Mouse (Mus musculus) liver, adult 2 months (tissue): Measurements from ENCODE around the gene Ifnlr1.

Experiments used
- CTCF ChIP-seq: fragments of 200-500 bp; IDR thresholded peaks from 2 replicates; pipeline ENCODE4 v1.5.1; 2011; ENCODE audit warnings: low read depth, low read length, control low read depth
- POLR2A ChIP-seq: fragments of 200-500 bp; IDR thresholded peaks from 2 replicates; pipeline ENCODE4 v1.6.1; 2011; ENCODE audit warnings: low read length, control low read depth; ENCODE audit not compliant: insufficient read depth; ENCODE audit errors: extremely low read depth

- no peak for TF ChIP-seq CTCF
- TF ChIP-seq POLR2A = no peak
Measured at GRCm38 (mm10) chr4:135684731-135685130, 1.4 kb upstream of the Ifnlr1 start.
